Mouse (Mus musculus) heart, postnatal 14 days (tissue): Measurements from ENCODE around the gene Prdm10. TPM values are rescaled to one million over a fixed set of nuclear protein-coding genes. Genes with fewer than 3 reads are reported as not detected.
A peak's percentile ranks its signal among the peaks of the same experiment; 100 is the strongest.

Source experiments
- DNase-seq, 2 experiments: peaks; one replicate each; pipeline ENCODE4 v3.0.0; 2021 to 2022
- intact Hi-C: fragments of 180-260 bp; cut with DNase I; formaldehyde crosslinking; loops from one replicate; pipeline ENCODE4 v1.15.1; 2025
- total RNA-seq, 2 experiments: library from RNA; stranded (reverse); gene quantifications; 2 replicates each; pipeline ENCODE4 v1.2.3; 2021

Prdm10 gene
- total RNA-seq, 2 experiments from 2014 or later = 5.4 to 5.5 TPM

GRCm38 (mm10) chr9:31260219-31260618 lies 20.1 kb upstream of the Prdm10 start:
- intact Hi-C loops = no loop called here
- no peak for DNase-seq

- peak; percentile 6 to 34 for DNase-seq
- intact Hi-C loops = no loop called here
Observed at GRCm38 (mm10) chr9:31262226-31263105, 17.9 kb upstream of the Prdm10 start.

DNA sequence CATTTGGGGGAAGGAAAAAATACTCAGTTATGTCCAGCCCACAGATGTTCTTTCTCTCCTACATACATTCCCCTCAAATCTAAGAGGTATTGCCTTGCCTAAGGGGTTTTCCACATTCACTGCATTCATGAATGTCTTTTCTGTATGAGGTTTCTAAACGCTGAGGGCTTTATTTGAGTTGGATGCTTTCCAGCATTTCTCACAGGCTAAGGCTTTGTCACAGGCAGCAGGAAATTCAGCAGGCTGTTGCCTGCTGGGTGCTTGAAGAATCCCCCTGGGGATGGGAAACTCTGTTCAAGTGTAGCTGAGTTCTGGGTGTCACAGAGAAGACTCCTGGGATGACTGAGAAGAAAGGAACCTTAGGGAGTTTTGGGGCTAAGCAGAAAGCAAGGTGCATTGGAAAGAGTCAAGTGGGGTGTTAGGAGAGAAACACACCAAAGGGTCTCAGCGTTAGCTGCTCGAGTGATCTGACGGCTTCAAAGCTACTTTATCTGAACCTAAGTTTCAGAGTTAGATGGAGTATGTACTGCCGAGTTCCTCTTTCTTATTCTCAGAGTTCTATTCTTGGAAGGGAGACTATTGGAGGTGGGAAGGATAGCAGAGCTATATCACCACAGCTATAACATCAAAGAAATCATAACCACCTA lies 14.2 kb upstream of the Prdm10 start:
- intact Hi-C loops = no loop called here
- no peak for DNase-seq

- no peak for DNase-seq
- intact Hi-C loops = no loop called here
Observed at GRCm38 (mm10) chr9:31271221-31272015, 8.9 kb upstream of the Prdm10 start.

DNA sequence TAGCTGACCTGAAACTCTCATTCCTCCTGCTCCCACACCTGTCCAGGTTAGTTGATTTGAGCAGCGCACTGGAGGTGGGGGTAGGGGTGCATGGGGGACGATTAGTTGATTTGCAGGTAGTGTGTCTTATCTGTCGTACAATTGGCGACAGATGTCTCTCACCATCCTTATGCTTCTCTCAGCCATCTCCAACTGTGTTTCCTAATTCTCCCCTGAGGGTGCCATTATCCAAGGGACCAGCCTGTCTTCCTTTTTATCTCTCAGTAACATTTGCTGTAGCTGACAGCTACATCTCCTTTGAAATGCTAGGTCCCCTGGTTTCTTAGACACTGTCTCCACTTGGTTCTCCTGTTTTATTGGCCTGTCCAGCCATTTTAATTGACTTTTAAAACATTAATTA lies 8.2 kb upstream of the Prdm10 start:
- DNase-seq = no peak
- intact Hi-C loops = no loop called here

GRCm38 (mm10) chr9:31278651-31279050 lies 1.7 kb upstream of the Prdm10 start:
- intact Hi-C loops = no loop called here
- no peak for DNase-seq

DNA sequence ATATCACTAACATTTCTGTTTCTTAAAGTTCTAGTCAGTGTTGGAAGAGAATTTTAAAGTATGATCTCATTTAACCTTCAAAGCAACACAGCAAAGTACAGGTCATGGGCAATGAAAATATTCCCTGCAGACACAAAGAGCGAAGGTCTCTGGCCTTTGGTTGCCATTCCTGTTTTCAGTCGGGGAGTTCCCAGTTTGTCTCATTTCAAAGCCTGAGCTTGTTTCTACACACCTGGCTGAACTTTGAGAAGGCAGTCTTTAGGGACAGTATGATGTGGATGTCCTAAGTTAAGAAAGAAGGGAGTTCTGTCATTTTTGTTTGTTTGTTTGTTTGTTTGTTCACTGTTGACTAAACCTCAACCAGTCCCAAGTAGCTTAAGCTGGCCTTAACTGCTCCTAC lies 1.0 kb upstream of the Prdm10 start:
- intact Hi-C loops = no loop called here
- DNase-seq = no peak

GRCm38 (mm10) chr9:31279885-31280365 lies 413 bp upstream of the Prdm10 start:
- intact Hi-C loops = loop anchor here (1.0 to 5.0 kb wide), 3 partner anchors 67 to 128 kb away; partner anchors contain the start of gene Aplp2
- peak in 1 of 2 experiments; percentile 82 for DNase-seq

DNA sequence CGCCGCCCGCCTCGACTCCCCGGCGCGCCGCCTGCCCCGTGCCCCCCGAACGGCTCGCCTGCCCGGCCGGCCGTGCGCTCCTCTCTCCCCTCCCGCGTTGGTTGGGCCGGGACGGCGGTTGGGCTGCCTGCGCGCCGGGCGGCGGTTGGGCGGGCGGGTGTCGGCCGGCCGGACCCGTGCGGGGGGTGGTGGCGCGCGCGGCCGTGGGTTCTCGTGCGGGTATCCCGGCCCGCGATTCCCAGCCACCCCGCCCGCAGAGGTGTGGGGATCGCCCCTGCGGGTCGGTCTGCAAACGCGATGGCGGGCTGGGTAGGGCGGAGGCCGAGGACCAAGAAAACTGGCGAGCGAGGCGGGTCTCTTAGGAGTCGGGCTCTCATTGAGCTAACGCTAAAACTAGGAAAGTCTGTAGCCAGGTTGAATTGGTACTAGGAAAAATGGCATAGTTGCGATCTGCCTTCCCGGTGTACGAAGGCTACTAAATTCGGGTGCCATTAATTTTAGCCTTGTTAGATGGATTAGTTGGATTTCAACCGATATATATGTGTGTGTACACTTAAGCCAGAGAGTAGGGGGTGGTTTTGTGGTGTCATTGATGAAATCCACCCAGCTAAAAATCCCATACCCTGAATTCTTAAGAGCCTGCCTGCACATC lies 799 bp downstream of the Prdm10 start:
- intact Hi-C loops = loop anchor here (2.0 to 5.0 kb wide), 2 partner anchors 66 to 129 kb away; no protein-coding TSS in a partner anchor
- peak; percentile 87 to 90 for DNase-seq

DNA sequence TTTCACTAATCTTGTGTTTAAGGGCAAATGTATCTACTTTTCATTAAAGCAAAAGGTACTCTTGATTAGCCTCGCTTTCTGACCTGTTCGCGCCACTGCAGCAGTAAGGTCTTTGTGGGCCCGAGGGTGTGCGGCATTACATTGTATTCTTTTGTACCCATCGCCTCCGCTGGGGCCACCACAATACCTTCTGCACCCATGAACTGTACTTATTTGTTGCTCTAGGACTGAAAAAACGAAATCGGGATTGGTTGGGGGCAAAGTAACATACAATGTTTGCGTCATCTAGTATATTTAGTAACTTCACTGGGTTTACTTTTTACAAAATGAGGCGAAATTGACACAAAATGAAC lies 1.3 kb downstream of the Prdm10 start:
- peak in 1 of 2 experiments; percentile 22 for DNase-seq

GRCm38 (mm10) chr9:31282536-31282935 lies 2.2 kb downstream of the Prdm10 start:
- no peak for DNase-seq

More for the DNA sequence above, 1.3 kb downstream of the Prdm10 start:
- intact Hi-C loops = loop anchor here (2.0 to 5.0 kb wide), 2 partner anchors 65 to 129 kb away; no protein-coding TSS in a partner anchor

DNA sequence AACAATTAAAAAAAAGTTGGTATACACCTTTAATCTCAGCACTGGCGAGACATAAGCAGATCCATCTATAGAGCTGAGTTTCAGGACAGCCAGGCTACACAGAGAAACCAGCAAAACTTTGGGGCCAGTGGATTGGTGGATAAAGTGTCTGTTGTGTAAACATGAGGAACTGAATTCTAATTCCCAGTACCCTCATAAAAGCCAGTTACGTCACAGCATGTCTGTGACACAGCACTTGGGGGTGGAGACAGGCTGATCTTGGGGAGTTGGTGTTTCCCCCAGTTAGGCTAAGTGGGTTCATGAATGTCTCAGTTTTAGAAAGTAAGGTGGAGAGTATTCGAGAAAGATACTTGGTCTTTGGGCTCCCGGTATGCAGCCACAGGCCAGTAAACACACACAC lies 2.7 kb downstream of the Prdm10 start:
- intact Hi-C loops = loop anchor here (5.0 kb wide), 1 partner anchor 131 kb away; no protein-coding TSS in a partner anchor
- DNase-seq = no peak

More at GRCm38 (mm10) chr9:31282536-31282935, 2.2 kb downstream of the Prdm10 start:
- intact Hi-C loops = loop anchor here (5.0 kb wide), 1 partner anchor 130 kb away; no protein-coding TSS in a partner anchor

DNA sequence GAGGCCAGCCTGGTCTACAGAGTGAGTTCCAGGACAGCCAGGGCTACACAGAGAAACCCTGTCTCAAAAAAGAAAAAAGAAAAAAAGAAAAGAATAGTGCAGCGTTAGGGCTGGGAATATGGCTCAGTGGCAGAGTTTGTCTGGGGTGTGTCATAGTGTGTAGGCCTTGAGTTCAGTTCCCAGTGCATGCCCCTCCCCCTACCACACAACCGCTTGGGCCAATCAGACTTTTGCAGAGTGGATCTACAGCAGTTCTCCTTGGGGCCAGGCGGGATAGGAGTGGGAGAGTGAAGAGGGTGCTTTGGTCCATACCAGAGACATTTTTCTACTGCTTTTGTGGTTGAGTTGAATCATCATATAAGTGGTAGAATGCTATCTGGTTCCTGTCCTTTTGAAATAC lies 3.6 kb downstream of the Prdm10 start:
- intact Hi-C loops = loop anchor here (5.0 kb wide), 1 partner anchor 132 kb away; no protein-coding TSS in a partner anchor
- DNase-seq = no peak

DNA sequence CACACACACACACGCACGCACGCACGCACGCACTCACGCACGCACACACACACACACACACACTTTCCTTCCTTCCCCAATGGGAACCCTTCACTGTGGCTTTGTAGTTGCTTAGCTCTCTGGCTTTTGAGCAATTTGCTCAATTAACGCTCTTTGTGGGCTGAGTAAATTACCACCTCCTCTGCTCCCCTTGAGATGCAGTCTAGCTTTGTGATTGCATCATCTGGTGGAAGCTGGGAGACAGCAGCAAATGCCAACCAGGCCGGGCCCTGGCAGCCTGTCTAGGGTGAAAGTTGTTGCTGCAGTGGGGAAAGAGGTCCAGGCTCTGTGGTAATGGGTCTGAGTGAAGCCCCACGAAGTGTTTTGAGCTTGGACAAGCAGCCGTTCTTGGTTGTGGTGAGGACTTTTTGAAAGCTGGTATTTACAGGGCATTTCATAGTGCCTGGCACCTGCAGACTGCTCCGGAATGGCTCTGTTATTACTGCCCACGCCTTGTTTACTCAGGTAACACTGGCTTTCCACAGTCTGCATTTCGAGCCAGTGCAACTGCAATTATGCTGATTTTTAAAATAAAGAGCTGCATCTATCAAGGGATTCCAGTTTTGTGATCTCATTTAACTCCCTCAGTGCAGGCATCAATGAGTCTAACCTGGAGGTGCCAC lies 10.0 kb downstream of the Prdm10 start:
- no peak for DNase-seq
- intact Hi-C loops = no loop called here

DNA sequence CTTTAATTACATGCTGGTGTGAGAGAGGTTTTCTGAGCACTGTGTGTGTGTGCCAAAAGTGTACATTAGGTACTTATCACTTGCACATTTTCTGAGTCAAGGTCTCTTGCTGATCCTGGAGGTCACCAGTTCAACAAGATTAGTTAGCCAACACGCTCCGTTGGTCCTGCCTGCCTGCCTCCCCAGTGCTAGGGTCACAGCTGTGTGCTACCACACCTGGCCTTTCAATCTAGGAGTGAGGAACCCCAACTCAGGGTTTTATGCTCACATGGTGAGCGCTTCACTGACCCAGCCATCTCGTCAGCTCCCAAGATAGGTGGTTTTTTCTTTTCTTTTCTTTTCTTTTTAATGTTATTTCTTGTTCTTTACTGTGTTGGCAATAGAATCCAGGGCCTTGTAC lies 11.6 kb downstream of the Prdm10 start:
- no peak for DNase-seq
- intact Hi-C loops = no loop called here

DNA sequence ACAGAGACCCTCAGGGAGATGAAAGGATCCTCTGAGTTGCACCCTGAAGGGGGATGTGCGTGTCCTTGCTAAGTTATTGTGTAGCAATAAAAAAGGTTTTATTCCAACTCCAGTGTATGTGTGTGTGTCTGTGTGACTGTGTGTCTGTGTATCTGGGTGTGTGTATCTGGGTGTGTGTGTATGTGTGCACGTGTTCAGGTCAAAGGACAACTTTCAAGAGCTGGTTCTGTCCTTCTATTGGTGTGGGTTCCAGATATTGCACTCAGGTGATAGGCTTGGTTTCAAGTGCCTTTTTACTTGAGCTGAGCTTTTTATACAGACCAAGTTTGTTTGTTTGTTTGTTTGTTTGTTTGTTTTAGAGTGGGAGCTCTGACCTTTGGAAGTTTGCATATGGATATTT lies 12.9 kb downstream of the Prdm10 start:
- intact Hi-C loops = no loop called here
- no peak for DNase-seq

DNA sequence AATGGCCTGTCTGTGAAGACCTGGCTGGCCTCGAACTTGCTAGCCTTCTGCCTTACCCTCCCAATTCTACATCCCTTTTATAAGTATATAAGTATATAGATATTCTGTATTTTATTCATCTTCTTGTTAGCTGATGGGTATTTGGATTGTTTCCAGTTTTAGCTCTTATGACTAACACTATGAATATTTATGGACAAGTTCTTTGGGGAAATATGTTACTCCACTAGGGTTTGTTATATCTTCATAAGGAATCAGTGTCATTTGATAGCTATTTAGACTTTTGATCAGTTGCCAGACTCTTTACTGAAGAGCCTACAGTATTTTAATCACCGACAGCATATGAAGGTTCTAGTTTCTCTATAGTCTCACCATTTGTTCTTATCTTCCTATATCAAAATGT lies 15.0 kb downstream of the Prdm10 start:
- intact Hi-C loops = no loop called here
- no peak for DNase-seq

DNA sequence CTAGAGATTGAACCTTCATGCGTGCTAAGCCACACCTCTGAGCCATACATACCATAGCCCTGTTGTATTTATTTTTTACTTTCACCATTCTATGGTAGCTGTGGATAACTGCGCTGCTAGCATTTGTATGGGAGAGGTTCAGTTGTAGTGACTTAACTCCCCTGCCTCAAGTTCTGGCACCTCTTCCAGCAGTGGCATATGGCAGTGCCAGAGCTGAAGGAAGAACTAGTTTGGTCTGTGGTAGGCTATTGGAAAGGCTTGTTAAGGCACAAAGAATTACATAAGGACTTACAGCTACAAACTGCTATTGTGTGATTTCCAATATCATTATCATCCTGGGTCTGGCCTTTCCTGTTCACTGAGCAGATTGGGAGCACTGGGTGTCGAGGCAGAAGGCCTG lies 16.0 kb downstream of the Prdm10 start:
- intact Hi-C loops = no loop called here
- no peak for DNase-seq

DNA sequence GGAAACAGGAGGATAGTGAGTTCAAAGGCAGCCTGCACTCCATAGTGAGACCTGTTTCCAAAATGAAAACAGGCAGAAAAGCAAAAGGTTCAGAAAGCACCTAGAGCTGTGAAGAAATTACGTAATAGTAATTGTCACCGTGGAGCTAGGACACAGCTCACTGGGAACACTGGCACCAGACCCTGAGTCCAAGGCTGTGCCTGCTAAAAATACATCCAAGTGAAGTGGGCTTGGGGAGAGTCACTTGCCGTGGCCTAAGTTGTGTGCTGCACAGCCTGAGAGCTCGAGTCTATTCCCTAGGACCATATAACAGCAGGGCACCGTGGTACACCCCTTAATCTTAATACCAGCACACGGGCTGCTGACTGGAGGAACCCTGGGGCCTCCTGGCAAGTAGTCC lies 18.4 kb downstream of the Prdm10 start:
- DNase-seq = no peak
- intact Hi-C loops = no loop called here
